Mouse (Mus musculus) cerebellum, adult 11 months (tissue): ENCODE results near the gene Ankrd65.
A peak's percentile ranks its signal among the peaks of the same experiment; 100 is the strongest.
"Not testable (repeated sequence)": the region's sequence is repeated elsewhere in the genome, so short reads cannot be mapped to it uniquely, and the experiment has no call there.

Experiments used
- DNase-seq: peaks from one replicate; pipeline ENCODE4 v3.0.0; 2022

Gene Ankrd65

GRCm38 (mm10) chr4:155774971-155775740 lies 15.1 kb upstream of the Ankrd65 start:
- DNase-seq: peak; percentile 58

- peak; percentile 72 for DNase-seq
These were observed 14.4 kb upstream of the Ankrd65 start for GRCm38 (mm10) chr4:155775855-155776254.

GRCm38 (mm10) chr4:155776704-155777335 lies 13.4 kb upstream of the Ankrd65 start:
- DNase-seq: no peak

GRCm38 (mm10) chr4:155777816-155778215 lies 12.4 kb upstream of the Ankrd65 start:
- DNase-seq: no peak

GRCm38 (mm10) chr4:155779498-155779897 lies 10.7 kb upstream of the Ankrd65 start:
- no peak for DNase-seq

- no peak for DNase-seq
These were observed 9.3 kb upstream of the Ankrd65 start for GRCm38 (mm10) chr4:155780895-155781294.

GRCm38 (mm10) chr4:155783486-155784080 lies 6.7 kb upstream of the Ankrd65 start:
- DNase-seq: no peak

GRCm38 (mm10) chr4:155784081-155784701 lies 6.0 kb upstream of the Ankrd65 start:
- DNase-seq: peak; percentile 74

GRCm38 (mm10) chr4:155785246-155785645 lies 5.0 kb upstream of the Ankrd65 start:
- DNase-seq: no peak

- no peak for DNase-seq
These were observed 4.4 kb upstream of the Ankrd65 start, which contains the start of gene Tmem88b for GRCm38 (mm10) chr4:155785819-155786218. Gene Tmem88b (minus strand): TSS chr4:155785874.

GRCm38 (mm10) chr4:155788300-155788699 lies 1.9 kb upstream of the Ankrd65 start:
- DNase-seq: no peak

- not testable (repeated sequence) for DNase-seq
These were observed 1.4 kb upstream of the Ankrd65 start for GRCm38 (mm10) chr4:155788833-155789232.

GRCm38 (mm10) chr4:155790650-155791161 lies 467 bp downstream of the Ankrd65 start:
- no peak for DNase-seq

- DNase-seq: no peak
These were observed 1.1 kb downstream of the Ankrd65 start for GRCm38 (mm10) chr4:155791240-155791933.

GRCm38 (mm10) chr4:155793730-155794129 lies 3.5 kb downstream of the Ankrd65 start:
- DNase-seq: no peak

GRCm38 (mm10) chr4:155802075-155802474 lies 11.8 kb downstream of the Ankrd65 start:
- no peak for DNase-seq

- DNase-seq: no peak
These were observed 12.6 kb downstream of the Ankrd65 start, which contains the start of gene Mrpl20 for GRCm38 (mm10) chr4:155802741-155803339. Gene Mrpl20 (plus strand): TSS chr4:155802878.

GRCm38 (mm10) chr4:155803340-155804041 lies 13.3 kb downstream of the Ankrd65 start:
- DNase-seq: peak; percentile 94

- no peak for DNase-seq
These were observed 17.6 kb downstream of the Ankrd65 start for GRCm38 (mm10) chr4:155807841-155808240.

GRCm38 (mm10) chr4:155811929-155812664 lies 21.9 kb downstream of the Ankrd65 start, which contains the start of gene Ccnl2:
Gene Ccnl2 (plus strand): TSS chr4:155812489.
- peak; percentile 88 for DNase-seq
